9 mouse cellular contexts compared by ENCODE assay signal in genomic region chr9:116253546-116253945, GRCm38 (mm10).
DNase-seq lines count a peak whose midpoint lies in the region; ATAC-seq and TF ChIP-seq lines count a peak whose summit lies in the region.
"Had no signal": no experiment of that assay in that cellular context is flagged by ENCODE, and none has a peak within 500 bp of the region (broad histone marks: within the 10 kb centered on the region; RNA-seq: fewer than 3 reads in every experiment).

No protein-coding gene starts in this region.

- no peaks in the 10 kb centered on the region for H3K36me3 ChIP-seq in forebrain, embryonic 10.5 days (replicated peaks)
- H3K36me3 ChIP-seq in forebrain, embryonic 16.5 days (ENCODE audit: control insufficient read depth, insufficient read depth) = no peaks in the 10 kb centered on the region
- H3K36me3 ChIP-seq in ES-E14 (ENCODE audit: control insufficient read depth, insufficient read depth, low read length, poor library complexity, severe bottlenecking) = no peaks in the 10 kb centered on the region
- no peaks in the 10 kb centered on the region for H3K36me3 ChIP-seq in heart, embryonic 10.5 days
- H3K36me3 ChIP-seq in kidney, postnatal 0 days (ENCODE audit: insufficient read depth, low read length) = no peaks in the 10 kb centered on the region

- no peaks in the 10 kb centered on the region for H3K27me3 ChIP-seq in forebrain, embryonic 10.5 days (ENCODE audit: poor library complexity, severe bottlenecking)
- H3K27me3 ChIP-seq in forebrain, embryonic 16.5 days (replicated peaks; ENCODE audit: control insufficient read depth, insufficient read depth, low read length) = no peaks in the 10 kb centered on the region
- H3K27me3 ChIP-seq in heart, embryonic 10.5 days (ENCODE audit: insufficient read depth, poor library complexity, severe bottlenecking) = no peaks in the 10 kb centered on the region
- no peaks in the 10 kb centered on the region for H3K27me3 ChIP-seq in kidney, postnatal 0 days (ENCODE audit: insufficient read depth, low read length)

- no peak for DNase-seq in forebrain, embryonic 10.5 days (ENCODE audit: extremely low spot score, low spot score)
- no peak for DNase-seq in ES-E14 (ENCODE audit: low read depth, low spot score)
- no peak for DNase-seq in heart, embryonic 10.5 days (ENCODE audit: low spot score)
- DNase-seq in kidney, postnatal 0 days (ENCODE audit: low spot score) = peak; percentile 55
- DNase-seq in thymus, postnatal 4 days = peak; percentile 44
- no peak for DNase-seq in cerebellum, adult 9-10 months
- no peak for DNase-seq in adrenal gland, postnatal 4 days (ENCODE audit: low spot score in 2 of 2)

- no peaks in the 10 kb centered on the region for H3K9me3 ChIP-seq in forebrain, embryonic 10.5 days
- H3K9me3 ChIP-seq in forebrain, embryonic 16.5 days (ENCODE audit: control insufficient read depth, low read length) = no peaks in the 10 kb centered on the region
- no peaks in the 10 kb centered on the region for H3K9me3 ChIP-seq in ES-E14 (ENCODE audit: control insufficient read depth, insufficient read depth, low read depth, low read length)
- no peaks in the 10 kb centered on the region for H3K9me3 ChIP-seq in heart, embryonic 10.5 days
- H3K9me3 ChIP-seq in kidney, postnatal 0 days (replicated peaks; ENCODE audit: low read length) = peaks cover 3% of the 10 kb centered on the region; the same call in 1 of the 2 replicates

- peak overlapping the region; percentile 60 for H3K27ac ChIP-seq in forebrain, embryonic 10.5 days
- no peak overlapping the region for H3K27ac ChIP-seq in forebrain, embryonic 16.5 days (ENCODE audit: low read length)
- no peak overlapping the region for H3K27ac ChIP-seq in ES-E14 (ENCODE audit: insufficient read depth, low read depth, low read length, poor library complexity, severe bottlenecking)
- H3K27ac ChIP-seq in heart, embryonic 10.5 days = peak overlapping the region; percentile 47
- H3K27ac ChIP-seq in kidney, postnatal 0 days = no peak overlapping the region

- ATAC-seq in forebrain, embryonic 16.5 days = no peak
- no peak; the same call in 1 of the 2 replicates for ATAC-seq in kidney, postnatal 0 days (replicated peaks; ENCODE audit: low FRiP score, low read depth)

- in situ Hi-C loops in ES-E14 (cut with MboI; ENCODE audit: low sequenced_read_pairs in 2 of 2, unreplicated experiment in 2 of 2) = no loop called here

- WGBS in forebrain, embryonic 10.5 days = 75% methylated on average over 15 of the region's 15 CpGs
- 90% methylated on average over 15 of the region's 15 CpGs for WGBS in forebrain, embryonic 16.5 days
- WGBS in heart, embryonic 10.5 days = 59% methylated on average over 15 of the region's 15 CpGs
- 35% methylated on average over 15 of the region's 15 CpGs for WGBS in kidney, postnatal 0 days

- H3K4me2 ChIP-seq in forebrain, embryonic 16.5 days (ENCODE audit: low read length) = no peak overlapping the region
- H3K4me2 ChIP-seq in kidney, postnatal 0 days (ENCODE audit: low read length) = no peak overlapping the region; the same call in 1 of the 2 replicates

- no peak overlapping the region for H3K9ac ChIP-seq in forebrain, embryonic 16.5 days (replicated peaks; ENCODE audit: low read depth, low read length)
- H3K9ac ChIP-seq in ES-E14 (ENCODE audit: insufficient read depth, low read depth, low read length, poor library complexity, severe bottlenecking) = 0 out of 2 replicates have a peak overlapping the region, but pooled peaks have one; percentile 7
- H3K9ac ChIP-seq in kidney, postnatal 0 days (ENCODE audit: low read depth, low read length) = no peak overlapping the region; the same call in 1 of the 2 replicates

- H3K4me1 ChIP-seq in forebrain, embryonic 10.5 days = peaks cover 6% of the 10 kb centered on the region; the same call in 1 of the 2 replicates
- H3K4me1 ChIP-seq in forebrain, embryonic 16.5 days (replicated peaks; ENCODE audit: control insufficient read depth, insufficient read depth, low read length) = no peaks in the 10 kb centered on the region
- H3K4me1 ChIP-seq in ES-E14 (ENCODE audit: control insufficient read depth in 2 of 2, insufficient read depth in 2 of 2, low read length in 2 of 2, poor library complexity in 1 of 2) = peaks cover 0 to 4% of the 10 kb centered on the region in 2 experiments; a peak in 1 of 4 replicates
- peaks cover 9% of the 10 kb centered on the region for H3K4me1 ChIP-seq in heart, embryonic 10.5 days
- H3K4me1 ChIP-seq in kidney, postnatal 0 days (replicated peaks; ENCODE audit: insufficient read depth, low read length) = no peaks in the 10 kb centered on the region

- TF ChIP-seq CTCF in kidney, postnatal 0 days (IDR thresholded peaks at IDR 0.05; ENCODE audit: low read depth) = no peak

- H3K4me3 ChIP-seq in forebrain, embryonic 10.5 days = no peak overlapping the region
- no peak overlapping the region for H3K4me3 ChIP-seq in forebrain, embryonic 16.5 days (replicated peaks; ENCODE audit: low read length)
- H3K4me3 ChIP-seq in ES-E14 (ENCODE audit: insufficient read depth in 1 of 2, low read depth in 1 of 2, low read length in 2 of 2, poor library complexity in 1 of 2, severe bottlenecking in 1 of 2) = peak overlapping the region in 1 of 2 experiments; percentile 3; a peak in 1 of 4 replicates
- H3K4me3 ChIP-seq in heart, embryonic 10.5 days = no peak overlapping the region
- H3K4me3 ChIP-seq in kidney, postnatal 0 days (replicated peaks; ENCODE audit: low read depth, low read length) = no peak overlapping the region
- H3K4me3 ChIP-seq: erythroblast, embryonic 14.5 days had no signal

TF ChIP-seq in ES-E14, 5 proteins besides CTCF, POLR2A, EP300 and RAD21:
- TF ChIP-seq ZNF384 (IDR thresholded peaks at IDR 0.05; ENCODE audit: low read depth, low read length) = no peak
- no peak for TF ChIP-seq CHD2 (IDR thresholded peaks at IDR 0.05; ENCODE audit: low read depth, low read length)
- TF ChIP-seq MAFK (IDR thresholded peaks at IDR 0.05; ENCODE audit: insufficient read depth, low read depth, low read length) = no peak
- no peak for TF ChIP-seq HCFC1 (IDR thresholded peaks at IDR 0.05; ENCODE audit: borderline replicate concordance, insufficient read depth, low read length)
- TF ChIP-seq ZC3H11A (IDR thresholded peaks at IDR 0.05; ENCODE audit: borderline replicate concordance, low read depth, low read length) = no peak
TF ChIP-seq in ES-E14: peak in this region for 0.

Comparison
In these comparisons a context has a peak if more than half of its experiments do, and no peak if none do; other contexts are left out.
1. H3K27ac ChIP-seq: peak in forebrain, embryonic 10.5 days (single experiment) and heart, embryonic 10.5 days (single experiment); none in forebrain, embryonic 16.5 days (single experiment), ES-E14 (single experiment) and kidney, postnatal 0 days (single experiment).
2. DNase-seq: peak in kidney, postnatal 0 days (single experiment) and thymus, postnatal 4 days (single experiment); none in forebrain, embryonic 10.5 days (single experiment), ES-E14 (single experiment), heart, embryonic 10.5 days (single experiment), cerebellum, adult 9-10 months (single experiment) and adrenal gland, postnatal 4 days (0 of 2).